Mouse (Mus musculus) CH12F3 (cell line): ENCODE measurements around the gene Marveld1.

ENCODE experiments used
- in situ Hi-C: fragments of 300-500 bp; cut with MboI; formaldehyde crosslinking; loops from 2 replicates; pipeline ENCODE4 v1.14.3; 2020; ENCODE audit warnings: low sequenced_read_pairs

Marveld1 gene

GRCm38 (mm10) chr19:42139724-42140517 lies 7.3 kb upstream of the Marveld1 start:
- in situ Hi-C loops = no loop called here

DNA sequence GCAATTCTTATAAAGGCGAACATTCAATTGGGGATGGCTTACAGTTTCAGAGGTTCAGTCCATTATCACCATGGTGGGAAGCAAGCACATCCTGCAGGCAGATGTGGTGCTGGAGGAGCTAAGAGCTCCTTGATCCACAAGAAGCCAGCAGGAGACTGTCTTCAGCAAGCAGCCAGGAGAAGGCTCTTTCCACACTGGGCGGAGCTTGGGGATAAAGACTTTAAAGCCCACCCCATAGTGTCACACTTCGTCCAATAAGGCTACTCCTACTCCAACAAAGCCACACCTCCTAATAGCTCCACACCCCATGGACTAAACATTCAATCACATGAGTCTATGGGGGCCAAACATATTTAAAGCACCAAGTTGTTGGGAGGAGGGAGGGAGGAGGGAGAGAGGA lies 5.2 kb upstream of the Marveld1 start:
- in situ Hi-C loops = no loop called here

GRCm38 (mm10) chr19:42142757-42143156 lies 4.4 kb upstream of the Marveld1 start:
- in situ Hi-C loops = no loop called here

DNA sequence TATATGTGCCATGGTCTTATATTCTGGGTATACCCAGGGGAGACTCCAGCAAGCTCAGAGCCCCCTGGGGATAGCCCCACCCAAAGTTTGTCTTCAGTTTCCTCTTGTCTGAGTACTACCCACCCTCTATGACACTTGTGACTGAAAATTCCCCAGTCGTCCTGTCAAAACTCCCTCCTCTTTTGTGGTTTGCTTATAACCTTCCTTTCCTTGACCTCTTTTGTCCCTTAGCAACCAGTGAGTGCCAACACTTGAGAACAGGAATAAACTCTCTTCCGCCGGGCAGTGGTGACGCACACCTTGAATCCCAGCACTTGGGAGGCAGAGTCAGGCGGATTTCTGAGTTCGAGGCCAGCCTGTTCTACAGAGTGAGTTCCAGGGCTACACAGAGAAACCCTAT lies 3.1 kb upstream of the Marveld1 start:
- in situ Hi-C loops = no loop called here

- in situ Hi-C loops = no loop called here
Measured at GRCm38 (mm10) chr19:42144541-42145167, 2.5 kb upstream of the Marveld1 start.

- in situ Hi-C loops = no loop called here
Measured at GRCm38 (mm10) chr19:42145210-42145609, 2.0 kb upstream of the Marveld1 start.

GRCm38 (mm10) chr19:42145731-42146130 lies 1.5 kb upstream of the Marveld1 start:
- in situ Hi-C loops = no loop called here

- in situ Hi-C loops = no loop called here
Measured at GRCm38 (mm10) chr19:42146276-42147010, 757 bp upstream of the Marveld1 start.

DNA sequence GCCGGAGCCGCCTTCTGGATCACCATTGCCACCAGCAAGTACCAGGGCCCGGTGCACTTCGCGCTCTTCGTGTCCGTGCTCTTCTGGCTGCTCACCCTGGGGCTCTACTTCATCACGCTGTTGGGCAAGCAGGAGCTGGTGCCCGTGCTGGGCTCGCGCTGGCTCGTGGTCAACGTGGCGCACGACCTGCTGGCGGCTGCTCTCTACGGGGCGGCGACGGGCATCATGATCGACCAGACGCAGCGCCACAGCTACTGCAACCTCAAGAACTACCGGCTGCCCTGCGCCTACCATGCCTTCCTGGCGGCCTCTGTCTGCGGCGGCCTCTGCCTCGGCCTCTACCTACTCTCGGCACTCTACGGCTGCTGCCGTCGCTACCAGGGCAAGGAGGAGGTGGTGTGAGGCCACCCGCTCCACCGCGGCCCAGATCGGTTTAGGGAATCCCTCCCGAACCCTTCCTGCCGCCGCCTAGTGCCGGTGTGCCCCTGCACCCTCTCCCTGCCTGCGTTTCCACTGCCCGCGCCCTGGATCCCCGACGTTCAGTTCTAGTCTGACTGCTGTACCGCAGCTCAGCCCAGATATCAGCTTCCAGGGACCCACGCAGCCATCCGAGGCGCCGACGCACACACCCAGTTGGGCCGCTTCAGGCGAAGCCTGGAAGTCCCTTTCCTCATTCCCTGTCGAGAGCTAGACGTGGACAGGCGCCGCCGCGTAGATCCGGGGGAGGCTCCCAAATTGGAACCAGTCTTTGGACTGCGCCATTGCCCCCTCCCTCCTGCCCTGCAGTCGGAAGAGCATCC lies 769 bp downstream of the Marveld1 start:
- in situ Hi-C loops = no loop called here

DNA sequence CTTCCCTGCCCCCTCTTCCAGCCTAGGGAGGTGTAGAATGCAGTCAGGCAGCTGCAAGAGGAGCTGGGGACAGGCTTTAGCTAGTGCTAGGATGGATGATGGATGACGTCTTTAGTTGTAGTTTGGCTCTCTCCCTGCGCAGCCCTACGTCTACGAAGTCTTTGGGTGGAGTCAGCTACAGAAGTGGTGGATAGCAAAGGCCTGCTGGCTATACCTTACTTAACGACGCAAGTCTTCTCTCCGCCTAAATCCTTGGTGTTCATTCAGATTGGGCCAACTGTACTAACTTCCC lies 1.3 kb downstream of the Marveld1 start:
- in situ Hi-C loops = no loop called here

GRCm38 (mm10) chr19:42151990-42152389 lies 4.8 kb downstream of the Marveld1 start:
- in situ Hi-C loops = no loop called here

GRCm38 (mm10) chr19:42157493-42158237 lies 10.5 kb downstream of the Marveld1 start:
- in situ Hi-C loops = no loop called here

- in situ Hi-C loops = no loop called here
Measured at GRCm38 (mm10) chr19:42158246-42159017, 11.2 kb downstream of the Marveld1 start.

GRCm38 (mm10) chr19:42163764-42164163 lies 16.6 kb downstream of the Marveld1 start, which contains the start of gene Zfyve27:
Gene Zfyve27, plus strand, starts transcription at chr19:42163951.
- in situ Hi-C loops = no loop called here

DNA sequence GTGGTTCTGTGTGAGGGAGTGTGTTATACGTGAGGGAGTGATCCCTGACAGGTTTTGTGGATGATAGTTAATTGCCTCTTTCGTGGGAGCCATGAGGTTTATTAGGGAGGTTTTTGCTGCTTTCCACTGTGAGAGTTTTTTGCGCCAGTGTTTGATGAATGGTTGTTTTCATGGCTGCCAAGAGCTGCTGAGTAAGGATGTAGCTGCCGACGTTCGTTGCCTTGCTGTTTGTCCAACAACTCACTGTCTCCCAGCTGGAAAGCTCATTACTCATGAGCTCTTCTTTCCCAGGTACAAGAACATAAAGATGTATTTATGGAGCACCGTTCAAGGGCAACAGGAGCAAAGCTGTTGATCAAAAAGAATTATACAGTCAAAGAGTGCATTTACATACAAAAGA lies 17.0 kb downstream of the Marveld1 start:
- in situ Hi-C loops = no loop called here

DNA sequence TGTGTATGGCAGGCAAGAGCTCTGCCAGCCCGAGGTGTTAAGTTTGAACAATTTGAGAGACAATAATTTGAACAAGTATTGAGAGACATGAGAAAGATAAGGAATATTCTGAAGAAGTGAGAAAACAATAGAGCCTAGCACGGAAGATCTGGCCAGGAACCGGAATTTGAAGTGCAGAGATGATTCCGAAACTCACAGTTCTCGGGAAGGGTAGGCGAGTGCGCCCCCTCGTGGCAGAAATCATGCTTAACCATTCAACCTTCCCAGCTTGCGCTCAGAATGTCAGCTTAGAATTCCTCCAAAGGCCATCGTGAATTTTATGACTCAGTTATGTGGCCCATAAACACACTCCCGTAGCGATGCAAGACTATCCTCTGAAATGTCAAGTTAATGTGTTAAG lies 18.9 kb downstream of the Marveld1 start:
- in situ Hi-C loops = no loop called here

- in situ Hi-C loops = no loop called here
Measured at GRCm38 (mm10) chr19:42166766-42167165, 19.6 kb downstream of the Marveld1 start.

DNA sequence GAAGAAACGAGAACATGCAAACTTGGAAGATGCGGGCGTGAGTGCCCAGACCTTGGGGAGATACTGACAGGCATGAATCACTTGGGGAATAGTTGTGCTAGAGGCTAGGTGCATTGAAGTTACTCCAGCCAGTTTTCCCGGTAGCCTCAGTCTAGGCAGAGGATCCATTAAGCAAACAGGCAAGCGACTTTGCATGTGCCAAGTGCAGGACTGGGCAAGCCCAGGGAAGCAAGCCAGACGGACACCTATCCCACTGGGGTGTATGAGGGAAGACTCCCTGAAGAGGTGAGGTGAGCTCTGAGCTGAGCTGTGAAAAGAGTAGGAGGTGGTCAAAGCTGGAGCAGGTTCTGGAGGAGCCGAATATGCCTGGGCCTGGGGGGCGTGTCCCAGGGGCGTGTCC lies 20.3 kb downstream of the Marveld1 start:
- in situ Hi-C loops = no loop called here

DNA sequence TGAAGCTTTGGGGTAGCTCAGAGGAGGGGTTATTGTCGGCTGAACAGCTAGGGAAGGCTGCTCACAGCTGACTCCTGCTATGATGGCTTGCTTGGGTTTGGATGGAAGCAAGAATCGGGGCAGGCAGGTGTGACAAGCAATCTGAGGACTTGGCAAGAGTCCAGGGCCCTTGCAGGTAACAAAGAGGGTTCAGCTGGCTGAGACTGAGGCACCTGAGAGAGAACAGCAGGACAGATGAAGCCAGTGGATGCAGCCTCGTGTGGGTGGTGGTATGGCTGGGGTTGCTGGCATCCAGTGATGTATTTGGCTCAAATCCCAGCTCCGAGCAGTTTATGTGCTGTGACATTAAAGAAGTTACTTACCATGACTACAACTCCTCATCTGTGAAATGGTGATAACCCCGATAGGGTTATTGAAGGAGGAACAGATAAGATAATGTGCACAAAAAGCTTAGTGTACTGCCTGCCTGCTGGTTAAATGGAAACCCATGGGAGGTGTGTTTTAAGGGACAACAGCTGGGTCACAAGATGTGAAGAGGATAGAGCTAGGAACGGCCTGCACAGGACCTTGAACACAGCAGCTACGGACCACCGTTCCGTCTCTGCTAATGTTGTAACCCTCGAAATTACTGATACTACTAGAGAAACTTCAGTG lies 22.2 kb downstream of the Marveld1 start:
- in situ Hi-C loops = no loop called here
